Mouse (Mus musculus) heart, postnatal 36 days (tissue): Measurements from ENCODE around the gene Naa30. TPM values are rescaled to one million over a fixed set of nuclear protein-coding genes. Genes with fewer than 3 reads are reported as not detected.
"Not testable (repeated sequence)": the region's sequence is repeated elsewhere in the genome, so short reads cannot be mapped to it uniquely, and the experiment has no call there.

Experiments used
- DNase-seq, 2 experiments: peaks; one replicate each; pipeline ENCODE4 v3.0.0; 2021 to 2022
- intact Hi-C: fragments of 180-260 bp; cut with DNase I; formaldehyde crosslinking; loops from one replicate; pipeline ENCODE4 v1.15.1; 2025
- total RNA-seq, 2 experiments: library from RNA; stranded (reverse); gene quantifications; 2 replicates each; pipeline ENCODE4 v1.2.3; 2021

Gene Naa30
- total RNA-seq, result 10 to 100 TPM; 25.6 to 26.6 TPM

GRCm38 (mm10) chr14:49171867-49172581, at the start of gene Naa30:
Gene Naa30, plus strand, starts transcription at chr14:49172226.
- intact Hi-C loops, result loop anchor here (5.0 kb wide), 2 partner anchors 105 to 725 kb away; partner anchors contain the start of genes Ap5m1, Exoc5 and Tmem260
- peak; percentile 95 to 97 for DNase-seq

GRCm38 (mm10) chr14:49127162-49127779, 44.8 kb upstream of the Naa30 start:
- DNase-seq, result no peak

DNA sequence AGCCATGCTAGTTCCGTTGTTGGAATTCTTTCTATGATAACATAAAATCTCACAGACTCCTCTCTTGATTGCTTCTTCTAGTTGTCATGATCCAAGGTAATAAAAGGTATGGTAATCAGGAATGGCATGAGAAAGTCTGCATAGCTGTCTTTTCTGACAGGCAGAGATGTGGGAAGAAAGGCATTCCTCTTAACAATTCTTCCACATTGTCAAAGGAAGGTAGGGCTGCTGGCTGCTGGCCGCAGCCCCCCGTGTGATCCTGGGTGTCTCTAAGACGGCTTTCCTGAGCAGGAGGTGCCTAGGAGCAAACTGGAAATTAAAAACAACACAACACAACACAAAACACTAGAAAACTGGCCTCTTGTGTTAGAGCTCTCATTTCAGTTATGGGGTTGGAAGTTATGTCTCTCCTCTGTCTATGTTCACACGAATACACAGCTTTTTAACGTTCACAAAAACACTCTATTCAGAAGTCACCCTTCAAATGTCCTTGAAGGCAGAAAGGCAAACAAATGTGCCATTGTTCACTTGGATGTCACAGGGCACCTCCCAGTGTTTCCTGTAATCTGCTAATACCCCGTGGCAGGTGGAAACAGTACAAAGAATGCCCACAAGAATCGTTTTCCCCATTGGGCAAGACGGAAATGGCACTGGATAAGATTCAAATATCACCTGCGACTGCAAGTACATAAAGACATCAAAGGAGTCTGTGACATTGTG, 43.3 kb upstream of the Naa30 start:
- no peak for DNase-seq
- intact Hi-C loops, result no loop called here

More at GRCm38 (mm10) chr14:49127162-49127779, 44.8 kb upstream of the Naa30 start:
- intact Hi-C loops, result no loop called here

- no peak for DNase-seq
- intact Hi-C loops, result no loop called here
Measured at GRCm38 (mm10) chr14:49132391-49132790, 39.6 kb upstream of the Naa30 start.

GRCm38 (mm10) chr14:49138171-49138570, 33.9 kb upstream of the Naa30 start:
- no peak for DNase-seq
- intact Hi-C loops, result no loop called here

DNA sequence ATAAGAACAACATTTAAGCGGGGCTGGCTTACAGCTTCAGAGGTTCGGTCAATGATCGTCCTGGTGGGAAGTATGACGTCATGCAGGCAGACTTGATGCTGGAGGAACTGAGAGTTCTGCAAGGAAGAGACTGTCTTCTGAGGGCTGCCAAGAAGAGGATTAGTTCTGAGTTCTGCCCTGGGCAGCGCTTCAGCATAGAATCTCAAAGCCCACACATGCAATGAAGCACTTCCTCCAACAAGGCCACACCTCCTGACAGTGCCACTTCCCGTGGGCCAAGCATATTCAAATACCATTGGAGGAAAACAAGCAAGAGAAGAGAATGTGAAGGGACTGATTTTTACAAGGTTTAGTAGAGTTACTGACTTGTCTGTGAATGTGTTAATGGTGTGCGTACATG, 31.3 kb upstream of the Naa30 start:
- DNase-seq, result no peak
- intact Hi-C loops, result no loop called here

DNA sequence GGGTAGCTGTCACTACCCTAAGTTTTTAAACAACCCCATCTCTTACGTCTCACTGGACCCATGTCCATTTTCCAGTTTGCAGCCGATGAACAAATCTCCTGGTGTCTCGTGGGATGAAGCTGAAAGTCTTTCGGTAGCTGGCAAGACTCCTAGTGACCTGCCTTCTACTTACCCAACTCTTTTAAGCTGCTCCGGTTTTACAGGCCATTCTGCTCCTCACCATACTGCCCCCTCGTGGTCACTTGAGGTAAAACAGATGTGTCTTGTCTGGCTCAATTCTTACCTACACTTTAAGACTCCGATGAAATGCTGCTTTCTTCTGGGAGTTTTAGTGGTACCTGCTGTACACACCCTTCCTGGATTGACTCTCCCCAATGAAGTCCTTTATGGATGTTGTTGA, 18.2 kb upstream of the Naa30 start:
- intact Hi-C loops, result no loop called here
- DNase-seq, result peak; percentile 61 to 66

GRCm38 (mm10) chr14:49155572-49155971, 16.5 kb upstream of the Naa30 start:
- DNase-seq, result no peak
- intact Hi-C loops, result no loop called here

DNA sequence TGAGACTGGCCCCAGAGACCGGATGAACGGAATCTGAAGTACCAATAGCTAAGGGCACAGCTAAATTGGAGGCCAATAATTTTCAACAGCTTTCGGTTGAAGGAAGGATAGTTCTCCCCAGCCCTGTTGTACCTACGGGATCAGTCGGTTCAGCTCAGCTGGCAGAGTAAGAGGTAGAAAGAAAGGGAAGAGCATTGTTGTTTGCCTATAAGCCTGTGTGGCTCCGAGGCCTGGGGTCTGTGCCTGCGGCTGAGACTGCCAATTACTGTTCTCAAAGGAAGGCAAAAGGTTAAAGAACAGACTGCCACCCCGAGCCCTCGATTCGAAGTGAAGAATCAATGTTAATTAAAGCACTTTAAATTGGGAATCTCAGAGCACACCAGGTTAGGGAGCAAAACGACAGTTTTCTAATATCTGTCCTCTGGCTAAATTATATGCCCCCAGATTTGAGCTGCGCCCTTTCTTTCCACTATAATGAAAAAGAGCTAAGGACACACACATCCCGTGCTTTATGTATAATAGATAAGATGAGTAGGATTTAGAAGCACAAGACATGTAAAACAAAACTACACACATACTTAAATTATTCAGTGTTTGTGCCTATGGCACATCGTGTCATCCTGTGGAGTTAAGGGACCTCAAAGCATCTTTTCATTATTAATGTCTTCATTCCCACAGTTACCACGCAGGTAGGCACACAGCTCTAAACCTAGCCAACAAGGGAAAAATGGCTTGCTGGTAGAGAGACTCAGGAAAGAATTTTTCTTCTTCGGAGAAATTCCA, 13.7 kb upstream of the Naa30 start:
- intact Hi-C loops, result no loop called here
- DNase-seq, result no peak

- intact Hi-C loops, result loop anchor here (5.0 kb wide), 2 partner anchors 104 to 724 kb away; partner anchors contain the start of genes Ap5m1, Exoc5 and Tmem260
- DNase-seq, result no peak
Measured at GRCm38 (mm10) chr14:49171286-49171685, 740 bp upstream of the Naa30 start.

DNA sequence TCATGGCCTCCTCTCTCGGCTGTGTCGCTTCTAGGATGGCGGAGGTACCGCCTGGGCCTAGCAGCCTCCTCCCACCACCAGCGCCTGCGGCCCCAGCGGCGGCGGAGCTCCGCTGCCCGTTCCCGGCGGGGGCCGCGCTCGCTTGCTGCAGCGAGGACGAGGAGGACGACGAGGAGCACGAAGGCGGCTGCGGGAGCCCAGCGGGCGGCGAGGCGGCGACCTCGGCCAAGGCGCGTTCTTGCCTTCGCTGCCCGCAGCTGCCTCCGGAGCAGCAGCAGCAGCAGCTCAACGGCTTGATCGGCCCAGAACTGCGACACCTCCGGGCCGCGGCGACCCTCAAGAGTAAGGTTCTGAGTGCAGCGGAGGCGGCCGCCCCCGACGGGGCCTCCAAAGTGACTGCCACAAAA, 559 bp downstream of the Naa30 start:
- peak; percentile 45 to 67 for DNase-seq
- intact Hi-C loops, result loop anchor here (5.0 kb wide), 2 partner anchors 105 to 725 kb away; partner anchors contain the start of genes Ap5m1, Exoc5 and Tmem260

DNA sequence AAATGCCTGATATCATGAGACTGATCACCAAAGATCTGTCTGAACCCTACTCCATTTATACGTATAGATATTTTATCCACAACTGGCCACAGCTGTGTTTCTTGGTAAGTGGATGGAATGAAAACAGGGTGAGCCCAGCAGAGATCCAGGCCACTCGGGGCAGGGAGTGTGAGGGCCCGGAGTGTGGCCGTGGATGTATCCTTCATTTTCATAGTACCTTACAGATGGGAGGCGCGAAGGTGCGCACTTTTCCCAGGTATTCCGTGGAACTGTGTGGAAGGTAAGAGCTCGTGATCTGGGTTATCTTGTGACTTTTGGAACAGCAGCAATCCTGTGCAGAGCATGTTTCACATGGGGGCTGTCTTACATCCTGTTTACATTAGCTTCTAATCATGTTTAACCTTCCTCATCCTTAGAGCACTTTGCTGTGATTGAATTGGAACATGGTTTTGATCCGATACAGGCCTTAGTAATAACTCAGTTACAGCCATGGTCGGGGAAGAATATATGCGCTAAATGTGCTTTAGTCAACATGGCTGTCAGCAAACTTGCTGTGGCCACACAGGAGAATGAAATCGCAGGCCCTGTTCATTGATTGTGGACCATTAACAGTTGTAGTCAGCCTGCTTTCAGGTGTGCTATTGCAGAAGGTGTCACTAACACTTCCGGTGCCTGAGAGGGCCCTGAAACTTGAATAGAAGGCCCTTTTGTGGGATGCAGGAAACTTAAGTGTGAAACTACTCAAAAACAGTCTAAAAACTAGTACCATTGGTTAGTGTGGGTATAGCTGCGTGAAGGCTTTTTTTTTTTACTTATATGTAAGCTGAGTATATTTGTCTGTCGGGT, 1.5 kb downstream of the Naa30 start:
- intact Hi-C loops, result loop anchor here (5.0 kb wide), 2 partner anchors 106 to 726 kb away; partner anchors contain the start of genes Ap5m1, Exoc5 and Tmem260
- DNase-seq, result no peak

- DNase-seq, result no peak
- intact Hi-C loops, result no loop called here
Measured at GRCm38 (mm10) chr14:49179736-49180135, 7.7 kb downstream of the Naa30 start.

GRCm38 (mm10) chr14:49186270-49186669, 14.2 kb downstream of the Naa30 start:
- no peak for DNase-seq
- intact Hi-C loops, result no loop called here

DNA sequence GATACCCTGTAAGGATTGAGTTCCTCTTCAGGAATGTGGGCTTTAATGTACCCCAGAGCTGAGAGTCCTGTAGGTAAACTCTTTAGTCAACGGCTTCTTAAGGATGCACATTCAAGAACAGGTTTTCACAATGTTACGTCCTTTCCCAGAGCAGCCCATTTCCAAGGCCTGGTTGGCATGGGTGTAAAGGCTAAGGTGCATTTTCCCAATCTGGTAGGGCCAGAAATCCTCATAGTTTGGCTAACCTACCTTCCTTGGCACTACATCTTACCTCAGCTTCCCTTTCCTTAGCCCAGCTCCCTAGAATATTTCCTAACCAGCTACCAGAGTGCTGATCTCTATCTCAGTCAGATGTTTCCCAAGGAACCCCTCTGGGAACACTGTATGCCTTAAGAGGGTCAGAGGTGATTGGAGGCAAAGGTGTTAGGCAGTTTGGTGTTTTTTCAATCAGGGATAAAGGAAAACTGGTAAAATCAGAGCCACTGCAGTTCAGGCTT, 25.1 kb downstream of the Naa30 start:
- intact Hi-C loops, result no loop called here
- DNase-seq, result no peak

- intact Hi-C loops, result no loop called here
- DNase-seq, result no peak
Measured at GRCm38 (mm10) chr14:49201073-49201778, 29.2 kb downstream of the Naa30 start.

DNA sequence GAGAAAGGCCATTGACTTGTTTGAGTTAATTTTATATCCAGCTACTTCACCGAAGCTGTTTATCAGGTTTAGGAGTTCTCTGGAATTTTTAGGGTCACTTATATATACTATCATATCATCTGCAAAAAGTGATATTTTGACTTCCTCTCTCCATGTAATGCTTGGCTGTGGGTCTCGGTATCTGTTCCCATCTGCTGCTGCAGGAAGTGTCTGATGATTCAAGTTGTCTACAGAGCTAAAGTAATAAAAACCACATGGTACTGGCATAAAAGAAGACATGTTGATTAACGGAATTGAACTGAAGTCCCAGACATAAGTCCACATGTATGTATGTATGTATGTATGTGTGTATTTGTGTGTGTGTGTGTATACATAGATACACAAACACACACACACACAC, 38.2 kb downstream of the Naa30 start:
- intact Hi-C loops, DNase-seq: not testable (repeated sequence)

- intact Hi-C loops, result no loop called here
- DNase-seq, result no peak
Measured at GRCm38 (mm10) chr14:49218677-49219076, 46.7 kb downstream of the Naa30 start.
